Comparison of ENCODE assay signal across 24 mouse cellular contexts in the genomic region with DNA sequence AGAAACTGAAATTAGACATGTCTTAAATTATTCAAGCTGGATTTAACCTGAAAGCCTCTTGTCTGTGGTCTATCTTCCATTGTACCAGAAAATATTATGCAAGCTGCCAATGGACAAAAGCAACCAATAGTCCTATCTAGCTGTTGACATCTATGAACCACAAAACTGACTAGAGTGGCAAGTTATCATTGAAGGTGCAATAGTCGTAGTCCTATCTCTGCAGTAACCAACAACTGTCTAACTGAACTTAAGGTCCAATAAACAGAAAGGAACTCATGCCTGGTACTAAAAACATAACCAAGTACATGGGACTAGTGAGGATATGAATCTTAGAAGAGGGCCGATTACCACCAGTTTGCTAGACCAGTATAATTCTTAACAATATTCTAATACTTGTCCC. TPM values are rescaled to one million over a fixed set of nuclear protein-coding genes. Genes with fewer than 3 reads are reported as not detected.
"Had no signal": no experiment of that assay in that cellular context is flagged by ENCODE, and none has a peak within 500 bp of the region (broad histone marks: within the 10 kb centered on the region; RNA-seq: fewer than 3 reads in every experiment).

No protein-coding gene starts in this region.

- ATAC-seq: lung, postnatal 0 days; midbrain, embryonic 13.5 days; midbrain, embryonic 16.5 days had no signal

- H3K27me3 ChIP-seq: liver, embryonic 13.5 days; lung, embryonic 15.5 days; midbrain, embryonic 13.5 days; neural tube, embryonic 12.5 days; stomach, embryonic 15.5 days had no signal

- H3K4me1 ChIP-seq: liver, embryonic 13.5 days; lung, embryonic 15.5 days; midbrain, embryonic 13.5 days; neural tube, embryonic 12.5 days; stomach, embryonic 15.5 days had no signal

- H3K36me3 ChIP-seq: liver, embryonic 13.5 days; lung, embryonic 15.5 days; midbrain, embryonic 13.5 days; neural tube, embryonic 12.5 days; stomach, embryonic 15.5 days had no signal

- H3K9me3 ChIP-seq: liver, embryonic 13.5 days; lung, embryonic 15.5 days; midbrain, embryonic 13.5 days; neural tube, embryonic 12.5 days; stomach, embryonic 15.5 days had no signal

- H3K4me3 ChIP-seq: liver, embryonic 13.5 days; lung, embryonic 15.5 days; midbrain, embryonic 13.5 days; neural tube, embryonic 12.5 days; stomach, embryonic 15.5 days had no signal

- H3K9ac ChIP-seq: liver, embryonic 13.5 days; lung, embryonic 15.5 days; midbrain, embryonic 13.5 days; neural tube, embryonic 12.5 days; stomach, embryonic 15.5 days had no signal

- H3K27ac ChIP-seq: liver, embryonic 13.5 days; lung, embryonic 15.5 days; macrophage; midbrain, embryonic 13.5 days; neural tube, embryonic 12.5 days; stomach, embryonic 15.5 days; stomach, postnatal 0 days had no signal

- DNase-seq: liver, embryonic 13.5 days; lung, adult 2 months; lung, postnatal 14 days; lung, postnatal 36 days; right cerebral cortex, postnatal 14 days; thymus, adult 2 months; thymus, postnatal 25 days; thymus, postnatal 4 days had no signal

- H3K4me2 ChIP-seq: liver, embryonic 13.5 days; lung, embryonic 15.5 days; midbrain, embryonic 11.5 days; midbrain, embryonic 13.5 days; neural tube, embryonic 12.5 days; stomach, embryonic 15.5 days had no signal

RNA-seq across cellular contexts. Expression of a gene that starts 4.0 kb away (rescaled TPM):
- total RNA-seq: megakaryocyte, adult 5-6 weeks; monocyte, adult 5-6 weeks; neutrophil, adult 5-6 weeks had no signal
- polyA plus RNA-seq: liver, embryonic 13.5 days; lung, adult 2 months; lung, embryonic 15.5 days; lung, postnatal 0 days; macrophage; midbrain, embryonic 11.5 days; midbrain, embryonic 13.5 days; midbrain, embryonic 16.5 days; neural tube, embryonic 12.5 days; neural tube, embryonic 14.5 days; stomach, postnatal 0 days; thymus, adult 2 months; urinary bladder, adult 2 months had no signal

RNA-seq across cellular contexts. Expression of a gene that starts 7.7 kb away (rescaled TPM):
- total RNA-seq: megakaryocyte, adult 5-6 weeks; monocyte, adult 5-6 weeks; neutrophil, adult 5-6 weeks had no signal
- polyA plus RNA-seq: liver, embryonic 13.5 days; liver, embryonic 16.5 days; lung, adult 2 months; lung, embryonic 15.5 days; lung, postnatal 0 days; macrophage; midbrain, embryonic 11.5 days; midbrain, embryonic 13.5 days; midbrain, embryonic 16.5 days; neural tube, embryonic 12.5 days; neural tube, embryonic 14.5 days; spleen, adult 2 months; stomach, postnatal 0 days; thymus, adult 2 months; urinary bladder, adult 2 months had no signal

RNA-seq across cellular contexts. Expression of a gene that starts 27.6 kb away (rescaled TPM):
- total RNA-seq: monocyte, adult 5-6 weeks had no signal
- polyA plus RNA-seq: lung, adult 2 months; macrophage; urinary bladder, adult 2 months had no signal

RNA-seq across cellular contexts. Expression of a gene that starts 40.3 kb away (rescaled TPM):
- total RNA-seq: megakaryocyte, adult 5-6 weeks; monocyte, adult 5-6 weeks; neutrophil, adult 5-6 weeks had no signal
- polyA plus RNA-seq: macrophage had no signal
